Mouse (Mus musculus) ovary, postnatal 36 days (tissue): ENCODE measurements at regions not wholly inside any gene's neighbourhood (a gene's known extent, or its start where the extent isn't known, plus 50 kb on each side); places are given as distances from the start of the nearest gene placed in this dataset.

Experiments used
- DNase-seq: peaks from one replicate; pipeline ENCODE4 v3.0.0; 2022; ENCODE audit warnings: low spot score, mixed read lengths

GRCm38 (mm10) chr13:97520988-97521547 is 239.4 kb downstream of the Gm10260 start:
- no peak for DNase-seq

- no peak for DNase-seq
Measured at GRCm38 (mm10) chr13:97516731-97517130, 243.7 kb downstream of the Gm10260 start.

- DNase-seq, result no peak
Measured at GRCm38 (mm10) chr13:97514421-97515066, 245.9 kb downstream of the Gm10260 start.

- DNase-seq, result no peak
Measured at GRCm38 (mm10) chr13:97512521-97512920, 247.9 kb downstream of the Gm10260 start.

GRCm38 (mm10) chr13:97510431-97511261 is 249.8 kb downstream of the Gm10260 start:
- DNase-seq, result no peak

- no peak for DNase-seq
Measured at GRCm38 (mm10) chr13:97504949-97505348, 255.5 kb downstream of the Gm10260 start.

GRCm38 (mm10) chr13:97503955-97504739 is 256.3 kb downstream of the Gm10260 start:
- no peak for DNase-seq

- no peak for DNase-seq
Measured at GRCm38 (mm10) chr13:97503391-97503790, 257.0 kb downstream of the Gm10260 start.

- DNase-seq, result no peak
Measured at GRCm38 (mm10) chr13:97500155-97500554, 259.2 kb downstream of the Enc1 start.

GRCm38 (mm10) chr13:97498981-97499380 is 258.1 kb downstream of the Enc1 start:
- no peak for DNase-seq

GRCm38 (mm10) chr13:97497928-97498327 is 257.0 kb downstream of the Enc1 start:
- no peak for DNase-seq

- DNase-seq, result no peak
Measured at GRCm38 (mm10) chr13:97494770-97495169, 253.9 kb downstream of the Enc1 start.

- DNase-seq, result no peak
Measured at GRCm38 (mm10) chr13:97493836-97494235, 252.9 kb downstream of the Enc1 start.

GRCm38 (mm10) chr13:97492958-97493735 is 252.2 kb downstream of the Enc1 start:
- no peak for DNase-seq

GRCm38 (mm10) chr13:97491865-97492847 is 251.3 kb downstream of the Enc1 start:
- DNase-seq, result no peak

GRCm38 (mm10) chr13:97490131-97490530 is 249.2 kb downstream of the Enc1 start:
- DNase-seq, result no peak

- no peak for DNase-seq
Measured at GRCm38 (mm10) chr13:97489721-97490120, 248.8 kb downstream of the Enc1 start.

- no peak for DNase-seq
Measured at GRCm38 (mm10) chr13:97489029-97489428, 248.1 kb downstream of the Enc1 start.

GRCm38 (mm10) chr13:97488518-97488917 is 247.6 kb downstream of the Enc1 start:
- no peak for DNase-seq

- no peak for DNase-seq
Measured at GRCm38 (mm10) chr13:97487746-97488473, 247.0 kb downstream of the Enc1 start.
